Mouse (Mus musculus) stomach, postnatal 0 days (tissue): ENCODE results near the gene Omp.

Experiments used
- CTCF ChIP-seq: IDR thresholded peaks from 2 replicates; pipeline ENCODE4 v1.5.1; 2016; ENCODE audit warnings: antibody characterized with exemption, low read depth, mild to moderate bottlenecking, moderate library complexity
- EP300 ChIP-seq: optimal IDR thresholded peaks from 2 replicates; pipeline ENCODE3; 2016; ENCODE audit warnings: antibody characterized with exemption

- TF ChIP-seq EP300 (no peak), CTCF (no peak)
Observed at GRCm38 (mm10) chr7:98157636-98158332, 12.5 kb upstream of the Omp start.
